Mouse (Mus musculus) neural tube, embryonic 12.5 days (tissue): ENCODE data around the gene Apbb2. TPM values are rescaled to one million over a fixed set of nuclear protein-coding genes. Genes with fewer than 3 reads are reported as not detected.

Experiments used
- ATAC-seq: fragments of 200-750 bp; cut with Nextera tagmentation; 2 replicates; pipeline ENCODE4 v1.8.0; 2017; ENCODE audit warnings: low read depth, mild to moderate bottlenecking, moderate TSS enrichment, moderate library complexity; ENCODE audit not compliant: low FRiP score
- H3K27ac ChIP-seq: fragments of 300-500 bp; sonication (generic); 2 replicates; pipeline ENCODE4 v1.5.1; 2016
- H3K27me3 ChIP-seq: fragments of 300-500 bp; sonication (generic); replicated peaks from 2 replicates; pipeline ENCODE4 v1.6.1; 2016; ENCODE audit warnings: mild to moderate bottlenecking
- H3K36me3 ChIP-seq: fragments of 300-500 bp; sonication (generic); 2 replicates; pipeline ENCODE4 v1.6.1; 2016; ENCODE audit warnings: mild to moderate bottlenecking
- H3K4me1 ChIP-seq: fragments of 300-500 bp; sonication (generic); 2 replicates; pipeline ENCODE4 v1.6.1; 2016
- H3K4me2 ChIP-seq: fragments of 300-500 bp; sonication (generic); replicated peaks from 2 replicates; pipeline ENCODE4 v1.6.1; 2016; ENCODE audit warnings: mild to moderate bottlenecking
- H3K4me3 ChIP-seq: fragments of 300-500 bp; sonication (generic); 2 replicates; pipeline ENCODE4 v1.5.1; 2016
- H3K9ac ChIP-seq: fragments of 300-500 bp; sonication (generic); 2 replicates; pipeline ENCODE4 v1.6.1; 2016; ENCODE audit warnings: mild to moderate bottlenecking
- H3K9me3 ChIP-seq: fragments of 300-500 bp; sonication (generic); 2 replicates; pipeline ENCODE4 v1.6.1; 2016; ENCODE audit warnings: mild to moderate bottlenecking
- WGBS: fragments of 180-500 bp; shearing (Covaris S2); methylation state at CpG from one replicate; pipeline ENCODE4 v1.1.7; 2016; 5-methylcytosine and 5-hydroxymethylcytosine counted together
- polyA plus RNA-seq: library from polyadenylated mRNA; unstranded; fragments of >200 nt; fragmentation: Nextera tagmentation; extraction: Ambion mirVana; gene quantifications from 2 replicates; pipeline ENCODE4 v1.2.1, GENCODE M21; 2016

Gene Apbb2
- polyA plus RNA-seq, 1 experiment from 2014 or later, result 80.5 TPM

GRCm38 (mm10) chr5:66612964-66613363 is 5.6 kb downstream of the Apbb2 start:
- peak overlapping the region; percentile 2; the same call in 1 of the 2 replicates for H3K4me2 ChIP-seq
- H3K27me3 ChIP-seq, result no peaks in the 10 kb centered on the region
- ATAC-seq, result no peak
- no peak overlapping the region for H3K9ac ChIP-seq
- H3K4me1 ChIP-seq, result peaks cover 63% of the 10 kb centered on the region
- no peaks in the 10 kb centered on the region for H3K36me3 ChIP-seq
- 34% methylated on average over 5 of the region's 5 CpGs for WGBS
- no peak overlapping the region for H3K27ac ChIP-seq
- H3K9me3 ChIP-seq, result no peaks in the 10 kb centered on the region
- H3K4me3 ChIP-seq, result no peak overlapping the region

- whole genome bisulfite sequencing, result 57% methylated on average over 4 of the region's 4 CpGs
- no peak for ATAC-seq
- Histone ChIP-seq H3K4me2 (no peak overlapping the region), H3K27me3 (no peaks in the 10 kb centered on the region), H3K9ac (no peak overlapping the region), H3K36me3 (no peaks in the 10 kb centered on the region), H3K9me3 (no peaks in the 10 kb centered on the region), H3K4me1 (peaks cover 53% of the 10 kb centered on the region), H3K27ac (no peak overlapping the region), H3K4me3 (no peak overlapping the region)
Observed at GRCm38 (mm10) chr5:66611851-66612250, 6.7 kb downstream of the Apbb2 start.

GRCm38 (mm10) chr5:66611361-66611760 is 7.2 kb downstream of the Apbb2 start:
- no peaks in the 10 kb centered on the region for H3K9me3 ChIP-seq
- no peak overlapping the region for H3K4me3 ChIP-seq
- peaks cover 53% of the 10 kb centered on the region for H3K4me1 ChIP-seq
- no peak overlapping the region for H3K27ac ChIP-seq
- ATAC-seq, result no peak
- no peaks in the 10 kb centered on the region for H3K36me3 ChIP-seq
- H3K9ac ChIP-seq, result no peak overlapping the region
- H3K27me3 ChIP-seq, result no peaks in the 10 kb centered on the region
- H3K4me2 ChIP-seq, result no peak overlapping the region
- 91% methylated on average over 5 of the region's 5 CpGs for WGBS

- Histone ChIP-seq H3K36me3 (no peaks in the 10 kb centered on the region), H3K27ac (no peak overlapping the region), H3K4me2 (no peak overlapping the region), H3K9ac (no peak overlapping the region), H3K4me3 (no peak overlapping the region), H3K9me3 (no peaks in the 10 kb centered on the region), H3K27me3 (no peaks in the 10 kb centered on the region), H3K4me1 (peaks cover 51% of the 10 kb centered on the region)
- 91% methylated on average over 12 of the region's 12 CpGs for WGBS
- ATAC-seq, result no peak
Observed at GRCm38 (mm10) chr5:66610270-66610669, 8.3 kb downstream of the Apbb2 start.

- Histone ChIP-seq H3K4me1 (peaks cover 41% of the 10 kb centered on the region), H3K4me3 (no peak overlapping the region), H3K36me3 (no peaks in the 10 kb centered on the region), H3K27ac (no peak overlapping the region), H3K4me2 (no peak overlapping the region), H3K9me3 (no peaks in the 10 kb centered on the region), H3K9ac (no peak overlapping the region), H3K27me3 (no peaks in the 10 kb centered on the region)
- 27% methylated on average over 7 of the region's 7 CpGs for WGBS
- no peak for ATAC-seq
Observed at GRCm38 (mm10) chr5:66609306-66609705, 9.3 kb downstream of the Apbb2 start.

- Histone ChIP-seq H3K4me3 (no peak overlapping the region), H3K4me1 (peaks cover 37% of the 10 kb centered on the region), H3K9ac (no peak overlapping the region), H3K9me3 (no peaks in the 10 kb centered on the region), H3K27me3 (no peaks in the 10 kb centered on the region), H3K36me3 (no peaks in the 10 kb centered on the region), H3K4me2 (no peak overlapping the region), H3K27ac (no peak overlapping the region)
- 95% methylated on average over 10 of the region's 10 CpGs for WGBS
- no peak for ATAC-seq
Observed at GRCm38 (mm10) chr5:66607801-66608200, 10.8 kb downstream of the Apbb2 start.

- ATAC-seq, result no peak
- H3K4me2 ChIP-seq, result no peak overlapping the region
- WGBS, result 91% methylated on average over 4 of the region's 4 CpGs
- H3K9ac ChIP-seq, result no peak overlapping the region
- no peak overlapping the region for H3K4me3 ChIP-seq
- no peaks in the 10 kb centered on the region for H3K9me3 ChIP-seq
- no peak overlapping the region for H3K27ac ChIP-seq
- no peaks in the 10 kb centered on the region for H3K27me3 ChIP-seq
- H3K4me1 ChIP-seq, result peaks cover 33% of the 10 kb centered on the region
- no peaks in the 10 kb centered on the region for H3K36me3 ChIP-seq
Observed at GRCm38 (mm10) chr5:66607201-66607600, 11.4 kb downstream of the Apbb2 start.

GRCm38 (mm10) chr5:66605636-66606035 is 12.9 kb downstream of the Apbb2 start:
- 91% methylated on average over 11 of the region's 11 CpGs for WGBS
- Histone ChIP-seq H3K9me3 (no peaks in the 10 kb centered on the region), H3K27ac (no peak overlapping the region), H3K4me2 (no peak overlapping the region), H3K4me3 (no peak overlapping the region), H3K9ac (no peak overlapping the region), H3K27me3 (no peaks in the 10 kb centered on the region), H3K4me1 (peaks cover 28% of the 10 kb centered on the region), H3K36me3 (no peaks in the 10 kb centered on the region)
- no peak for ATAC-seq

GRCm38 (mm10) chr5:66604423-66604822 is 14.2 kb downstream of the Apbb2 start:
- ATAC-seq, result no peak
- WGBS, result 87% methylated on average over 4 of the region's 4 CpGs
- Histone ChIP-seq H3K27me3 (no peaks in the 10 kb centered on the region), H3K4me1 (peaks cover 18% of the 10 kb centered on the region), H3K9me3 (no peaks in the 10 kb centered on the region), H3K27ac (no peak overlapping the region), H3K4me3 (no peak overlapping the region), H3K9ac (no peak overlapping the region), H3K4me2 (no peak overlapping the region), H3K36me3 (no peaks in the 10 kb centered on the region)

GRCm38 (mm10) chr5:66603746-66604145 is 14.8 kb downstream of the Apbb2 start:
- 61% methylated on average over 8 of the region's 8 CpGs for WGBS
- Histone ChIP-seq H3K9ac (no peak overlapping the region), H3K27ac (no peak overlapping the region), H3K9me3 (no peaks in the 10 kb centered on the region), H3K36me3 (no peaks in the 10 kb centered on the region), H3K4me3 (no peak overlapping the region), H3K4me1 (peaks cover 16% of the 10 kb centered on the region), H3K27me3 (no peaks in the 10 kb centered on the region), H3K4me2 (no peak overlapping the region)
- 0 out of 2 replicates have a peak, but pooled peaks have one; percentile 13 for ATAC-seq

- no peaks in the 10 kb centered on the region for H3K27me3 ChIP-seq
- H3K9me3 ChIP-seq, result no peaks in the 10 kb centered on the region
- no peak overlapping the region for H3K27ac ChIP-seq
- H3K4me1 ChIP-seq, result peaks cover 16% of the 10 kb centered on the region
- H3K9ac ChIP-seq, result no peak overlapping the region
- H3K36me3 ChIP-seq, result no peaks in the 10 kb centered on the region
- WGBS, result 64% methylated on average over 7 of the region's 7 CpGs
- ATAC-seq, result no peak
- no peak overlapping the region for H3K4me3 ChIP-seq
- H3K4me2 ChIP-seq, result no peak overlapping the region
Observed at GRCm38 (mm10) chr5:66603223-66603622, 15.4 kb downstream of the Apbb2 start.

GRCm38 (mm10) chr5:66602287-66602820 is 16.2 kb downstream of the Apbb2 start:
- Histone ChIP-seq H3K4me2 (no peak overlapping the region), H3K4me3 (no peak overlapping the region), H3K36me3 (no peaks in the 10 kb centered on the region), H3K4me1 (peaks cover 16% of the 10 kb centered on the region), H3K9ac (no peak overlapping the region), H3K9me3 (no peaks in the 10 kb centered on the region), H3K27ac (no peak overlapping the region), H3K27me3 (no peaks in the 10 kb centered on the region)
- no peak for ATAC-seq
- 26% methylated on average over 9 of the region's 9 CpGs for WGBS

GRCm38 (mm10) chr5:66600415-66600814 is 18.2 kb downstream of the Apbb2 start:
- Histone ChIP-seq H3K27ac (no peak overlapping the region), H3K4me2 (no peak overlapping the region), H3K27me3 (no peaks in the 10 kb centered on the region), H3K4me3 (no peak overlapping the region), H3K9me3 (no peaks in the 10 kb centered on the region), H3K36me3 (no peaks in the 10 kb centered on the region), H3K9ac (no peak overlapping the region), H3K4me1 (peaks cover 10% of the 10 kb centered on the region)
- no peak for ATAC-seq
- 92% methylated on average over 8 of the region's 8 CpGs for WGBS
